Mouse (Mus musculus) embryonic facial prominence, embryonic 14.5 days (tissue): ENCODE measurements around the gene Tspan33. TPM values are rescaled to one million over a fixed set of nuclear protein-coding genes. Genes with fewer than 3 reads are reported as not detected.

ENCODE experiments used
- ATAC-seq: fragments of 200-750 bp; cut with Nextera tagmentation; 2 replicates; pipeline ENCODE4 v1.8.0; 2017; ENCODE audit warnings: low read depth, moderate number of reproducible peaks, moderate TSS enrichment
- DNase-seq: peaks from one replicate; pipeline ENCODE4 v3.0.0-alpha.2; 2015; ENCODE audit warnings: low spot score
- H3K27ac ChIP-seq: fragments of 300-500 bp; sonication (generic); replicated peaks from 2 replicates; pipeline ENCODE4 v1.5.1; 2014; ENCODE audit warnings: low read depth, mild to moderate bottlenecking, low read length, moderate library complexity
- H3K27me3 ChIP-seq: fragments of 300-500 bp; sonication (generic); replicated peaks from 2 replicates; pipeline ENCODE4 v1.6.1; 2014; ENCODE audit warnings: low read length; ENCODE audit not compliant: control insufficient read depth, insufficient read depth
- H3K36me3 ChIP-seq: fragments of 300-500 bp; sonication (generic); 2 replicates; pipeline ENCODE4 v1.6.1; 2014; ENCODE audit warnings: low read length, mixed read lengths; ENCODE audit not compliant: control insufficient read depth, insufficient read depth
- H3K4me1 ChIP-seq: fragments of 300-500 bp; sonication (generic); 2 replicates; pipeline ENCODE4 v1.6.1; 2014; ENCODE audit warnings: antibody characterized with exemption, low read length; ENCODE audit not compliant: control insufficient read depth, insufficient read depth
- H3K4me2 ChIP-seq: fragments of 300-500 bp; sonication (generic); 2 replicates; pipeline ENCODE4 v1.6.1; 2014; ENCODE audit warnings: low read depth, mild to moderate bottlenecking, low read length, moderate library complexity, mixed read lengths
- H3K4me3 ChIP-seq: fragments of 300-500 bp; sonication (generic); 2 replicates; pipeline ENCODE4 v1.5.1; 2014; ENCODE audit warnings: low read depth, mild to moderate bottlenecking, low read length
- H3K9ac ChIP-seq: fragments of 300-500 bp; sonication (generic); 2 replicates; pipeline ENCODE4 v1.6.1; 2014; ENCODE audit warnings: low read depth, mild to moderate bottlenecking, low read length, moderate library complexity, mixed read lengths
- H3K9me3 ChIP-seq: fragments of 300-500 bp; sonication (generic); 2 replicates; pipeline ENCODE4 v1.6.1; 2016; ENCODE audit warnings: low read length; ENCODE audit not compliant: control insufficient read depth
- WGBS: fragments of 180-500 bp; shearing (Covaris S2); extraction: QIAGEN DNeasy Blood & Tissue Kit; methylation state at CpG from one replicate; pipeline ENCODE4 v1.1.7; 2014; 5-methylcytosine and 5-hydroxymethylcytosine counted together
- polyA plus RNA-seq: library from polyadenylated mRNA; unstranded; fragments of >200 nt; fragmentation: Nextera tagmentation; extraction: Ambion mirVana; gene quantifications from 2 replicates; pipeline ENCODE4 v1.2.1, GENCODE M21; 2014

The Tspan33 gene
- polyA plus RNA-seq, 1 experiment from 2014 or later = 5.0 TPM

GRCm38 (mm10) chr6:29694375-29695289 is 610 bp downstream of the Tspan33 start:
- ATAC-seq = 0 out of 2 replicates have a peak, but pooled peaks have one; percentile 14
- H3K27me3 ChIP-seq = peaks cover 30% of the 10 kb centered on the region
- H3K27ac ChIP-seq = no peak overlapping the region
- peak overlapping the region; percentile 73 for H3K4me3 ChIP-seq
- 8% methylated on average over 26 of the region's 35 CpGs for WGBS
- H3K4me1 ChIP-seq = 0 out of 2 replicates have a peak, but pooled peaks cover 4% of the 10 kb centered on the region
- peak overlapping the region; percentile 76 for H3K9ac ChIP-seq
- no peaks in the 10 kb centered on the region for H3K36me3 ChIP-seq
- H3K4me2 ChIP-seq = peak overlapping the region; percentile 99
- no peaks in the 10 kb centered on the region for H3K9me3 ChIP-seq
- DNase-seq = no peak

GRCm38 (mm10) chr6:29695290-29695674 is 1.3 kb downstream of the Tspan33 start:
- no peak for ATAC-seq
- H3K4me2 ChIP-seq = peak overlapping the region; percentile 99; the same call in 1 of the 2 replicates
- H3K27ac ChIP-seq = no peak overlapping the region
- 48% methylated on average over 3 of the region's 3 CpGs for WGBS
- H3K27me3 ChIP-seq = peaks cover 30% of the 10 kb centered on the region
- no peak overlapping the region for H3K9ac ChIP-seq
- H3K9me3 ChIP-seq = no peaks in the 10 kb centered on the region
- H3K4me1 ChIP-seq = 0 out of 2 replicates have a peak, but pooled peaks cover 4% of the 10 kb centered on the region
- no peak overlapping the region for H3K4me3 ChIP-seq
- no peak for DNase-seq
- H3K36me3 ChIP-seq = no peaks in the 10 kb centered on the region

- 72% methylated on average over 7 of the region's 7 CpGs for WGBS
- Histone ChIP-seq H3K27ac (no peak overlapping the region), H3K27me3 (peaks cover 30% of the 10 kb centered on the region), H3K4me3 (no peak overlapping the region), H3K9me3 (no peaks in the 10 kb centered on the region), H3K9ac (no peak overlapping the region), H3K4me1 (0 out of 2 replicates have a peak, but pooled peaks cover 4% of the 10 kb centered on the region), H3K36me3 (no peaks in the 10 kb centered on the region), H3K4me2 (no peak overlapping the region)
- DNase-seq = no peak
- no peak for ATAC-seq
These were observed 2.0 kb downstream of the Tspan33 start for GRCm38 (mm10) chr6:29695975-29696374.

GRCm38 (mm10) chr6:29697139-29697538 is 3.1 kb downstream of the Tspan33 start:
- H3K4me2 ChIP-seq = no peak overlapping the region
- peaks cover 26% of the 10 kb centered on the region for H3K27me3 ChIP-seq
- H3K4me1 ChIP-seq = 0 out of 2 replicates have a peak, but pooled peaks cover 4% of the 10 kb centered on the region
- H3K36me3 ChIP-seq = no peaks in the 10 kb centered on the region
- no peak for DNase-seq
- no peak overlapping the region for H3K9ac ChIP-seq
- no peaks in the 10 kb centered on the region for H3K9me3 ChIP-seq
- no peak for ATAC-seq
- no peak overlapping the region for H3K27ac ChIP-seq
- H3K4me3 ChIP-seq = no peak overlapping the region

GRCm38 (mm10) chr6:29697548-29697947 is 3.5 kb downstream of the Tspan33 start:
- no peak overlapping the region for H3K9ac ChIP-seq
- WGBS = 45% methylated on average over 3 of the region's 3 CpGs
- H3K4me2 ChIP-seq = no peak overlapping the region
- peaks cover 23% of the 10 kb centered on the region for H3K27me3 ChIP-seq
- no peak overlapping the region for H3K4me3 ChIP-seq
- no peaks in the 10 kb centered on the region for H3K9me3 ChIP-seq
- no peak overlapping the region for H3K27ac ChIP-seq
- H3K36me3 ChIP-seq = no peaks in the 10 kb centered on the region
- 0 out of 2 replicates have a peak, but pooled peaks cover 4% of the 10 kb centered on the region for H3K4me1 ChIP-seq
- no peak for DNase-seq
- no peak for ATAC-seq

- Histone ChIP-seq H3K27ac (no peak overlapping the region), H3K9me3 (no peaks in the 10 kb centered on the region), H3K27me3 (peaks cover 10% of the 10 kb centered on the region), H3K4me2 (no peak overlapping the region), H3K36me3 (no peaks in the 10 kb centered on the region), H3K4me1 (0 out of 2 replicates have a peak, but pooled peaks cover 4% of the 10 kb centered on the region), H3K4me3 (no peak overlapping the region), H3K9ac (no peak overlapping the region)
- ATAC-seq (no peak), DNase-seq (no peak)
- 86% methylated on average over 7 of the region's 7 CpGs for WGBS
These were observed 5.2 kb downstream of the Tspan33 start for GRCm38 (mm10) chr6:29699085-29699745.

GRCm38 (mm10) chr6:29701051-29701450 is 7.0 kb downstream of the Tspan33 start:
- WGBS = 71% methylated on average over 6 of the region's 6 CpGs
- Histone ChIP-seq H3K4me1 (no peaks in the 10 kb centered on the region), H3K9me3 (no peaks in the 10 kb centered on the region), H3K27me3 (no peaks in the 10 kb centered on the region), H3K36me3 (no peaks in the 10 kb centered on the region), H3K27ac (no peak overlapping the region), H3K4me2 (no peak overlapping the region), H3K4me3 (no peak overlapping the region), H3K9ac (no peak overlapping the region)
- DNase-seq (peak; percentile 45), ATAC-seq (peak; percentile 68)

GRCm38 (mm10) chr6:29702126-29702525 is 8.1 kb downstream of the Tspan33 start:
- Histone ChIP-seq H3K9ac (no peak overlapping the region), H3K4me2 (no peak overlapping the region), H3K27ac (no peak overlapping the region), H3K4me3 (no peak overlapping the region), H3K9me3 (no peaks in the 10 kb centered on the region), H3K4me1 (no peaks in the 10 kb centered on the region), H3K27me3 (no peaks in the 10 kb centered on the region), H3K36me3 (no peaks in the 10 kb centered on the region)
- ATAC-seq = no peak
- DNase-seq = no peak
- WGBS = 87% methylated on average over 3 of the region's 3 CpGs
